In the genomic region with DNA sequence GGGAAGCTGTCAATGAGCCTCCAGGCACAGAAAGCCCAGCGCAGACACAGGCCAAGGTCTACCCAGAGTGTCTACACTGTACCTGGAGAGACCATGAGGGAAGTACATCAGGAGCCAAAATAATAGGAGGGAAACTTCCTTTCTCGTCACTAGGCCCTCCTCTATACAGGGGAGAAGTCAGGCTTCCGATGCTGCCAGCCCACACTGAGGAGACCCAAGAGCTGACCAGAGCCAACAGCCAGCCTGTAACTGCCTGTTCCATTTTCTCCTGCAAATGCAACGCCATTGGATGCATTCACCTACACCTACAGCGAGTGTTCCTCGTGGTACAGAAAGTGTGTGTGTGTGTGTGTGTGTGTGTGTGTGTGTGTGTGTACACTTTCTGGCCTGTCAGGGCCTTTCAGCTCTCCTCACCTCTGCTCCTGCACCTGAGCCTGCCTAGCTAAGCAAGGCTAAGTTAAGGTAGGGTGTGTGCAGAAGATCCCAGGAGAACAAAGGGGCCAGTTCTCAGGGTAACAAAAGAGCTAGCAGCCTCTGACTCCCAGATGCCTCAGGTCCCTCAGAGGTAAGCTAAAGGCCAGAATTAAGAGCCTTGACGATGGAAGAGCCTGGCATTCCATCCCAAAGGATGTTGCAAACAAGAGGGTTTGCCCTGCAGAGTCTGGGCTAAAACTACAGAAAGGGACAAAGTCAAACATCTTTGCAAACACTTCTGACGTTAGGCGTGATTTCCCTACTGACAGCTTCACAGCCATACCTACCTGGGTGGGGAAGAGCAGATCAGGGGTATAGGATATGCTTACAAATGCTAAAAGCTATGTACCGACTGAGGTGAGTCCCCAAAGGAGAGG, we compare ENCODE assay signal across 8 mouse cellular contexts. TPM values are rescaled to one million over a fixed set of nuclear protein-coding genes. Genes with fewer than 3 reads are reported as not detected.
DNase-seq lines count a peak whose midpoint lies in the region; ATAC-seq lines count a peak whose summit lies in the region.

No protein-coding gene starts in this region.

- H3K4me2 ChIP-seq in heart, embryonic 14.5 days (ENCODE audit: low read length) = peak overlapping the region; percentile 96
- H3K4me2 ChIP-seq in hindbrain, embryonic 16.5 days (ENCODE audit: low read length) = peak overlapping the region; percentile 91
- H3K4me2 ChIP-seq in midbrain, embryonic 14.5 days (ENCODE audit: low read length) = peak overlapping the region; percentile 92

- intact Hi-C loops in heart, postnatal 36 days (cut with DNase I) = no loop called here

- H3K27me3 ChIP-seq in heart, embryonic 14.5 days (ENCODE audit: control insufficient read depth, insufficient read depth, low read length) = no peaks in the 10 kb centered on the region
- peaks cover 9% of the 10 kb centered on the region for H3K27me3 ChIP-seq in hindbrain, embryonic 16.5 days (replicated peaks; ENCODE audit: control insufficient read depth, insufficient read depth, low read length)
- H3K27me3 ChIP-seq in midbrain, embryonic 14.5 days (ENCODE audit: control insufficient read depth, insufficient read depth, low read length) = peaks cover 32% of the 10 kb centered on the region

- H3K27ac ChIP-seq in heart, embryonic 14.5 days (replicated peaks in 1 of 2; ENCODE audit: control insufficient read depth in 1 of 2, insufficient read depth in 1 of 2, low read depth in 2 of 2, low read length in 2 of 2) = peak overlapping the region; percentile 94 to 97
- no peak overlapping the region for H3K27ac ChIP-seq in hindbrain, embryonic 16.5 days (ENCODE audit: low read depth, low read length)
- H3K27ac ChIP-seq in midbrain, embryonic 14.5 days (replicated peaks; ENCODE audit: low read depth, low read length) = no peak overlapping the region

- peak overlapping the region; percentile 93 for H3K9ac ChIP-seq in heart, embryonic 14.5 days (ENCODE audit: low read length)
- 0 out of 2 replicates have a peak overlapping the region, but pooled peaks have one; percentile 19 for H3K9ac ChIP-seq in hindbrain, embryonic 16.5 days (ENCODE audit: low read depth, low read length)
- peak overlapping the region; percentile 64; the same call in 1 of the 2 replicates for H3K9ac ChIP-seq in midbrain, embryonic 14.5 days (replicated peaks; ENCODE audit: low read length)

- peak overlapping the region; percentile 79 to 98 for H3K4me3 ChIP-seq in heart, embryonic 14.5 days (ENCODE audit: control insufficient read depth in 1 of 2, insufficient read depth in 1 of 2, low read depth in 1 of 2, low read length in 2 of 2)
- peak overlapping the region; percentile 49 for H3K4me3 ChIP-seq in hindbrain, embryonic 16.5 days (ENCODE audit: low read length)
- peak overlapping the region; percentile 49 for H3K4me3 ChIP-seq in midbrain, embryonic 14.5 days (replicated peaks; ENCODE audit: low read depth, low read length)

- peaks cover 28% of the 10 kb centered on the region; the same call in 1 of the 2 replicates for H3K36me3 ChIP-seq in heart, embryonic 14.5 days (ENCODE audit: control insufficient read depth, insufficient read depth, low read length)
- no peaks in the 10 kb centered on the region for H3K36me3 ChIP-seq in hindbrain, embryonic 16.5 days (ENCODE audit: control insufficient read depth, insufficient read depth, low read length)
- H3K36me3 ChIP-seq in midbrain, embryonic 14.5 days (ENCODE audit: control insufficient read depth, insufficient read depth, low read length) = no peaks in the 10 kb centered on the region

- ATAC-seq in heart, embryonic 14.5 days (ENCODE audit: insufficient number of reproducible peaks, insufficient read depth, low FRiP score, low read depth) = no peak
- no peak for ATAC-seq in hindbrain, embryonic 16.5 days
- ATAC-seq in midbrain, embryonic 14.5 days (ENCODE audit: low FRiP score, low TSS enrichment) = no peak

- no peak for DNase-seq in heart, postnatal 36 days
- DNase-seq in adipocyte (ENCODE audit: low spot score) = peak; percentile 42
- DNase-seq in midbrain, embryonic 14.5 days = no peak
- DNase-seq in c-Kit-positive CD71-positive TER-119-positive erythroid progenitor cells, embryonic 14.5 days (ENCODE audit: low spot score) = no peak
- DNase-seq in layer of hippocampus, adult 18-20 months (ENCODE audit: low spot score in 2 of 2) = no peak
- no peak for DNase-seq in right cerebral cortex, postnatal 4 days

- WGBS in heart, embryonic 14.5 days = under 1% methylated on average over 10 of the region's 10 CpGs
- WGBS in hindbrain, embryonic 16.5 days = 18% methylated on average over 10 of the region's 10 CpGs
- WGBS in midbrain, embryonic 14.5 days = 10% methylated on average over 10 of the region's 10 CpGs

- H3K4me1 ChIP-seq in heart, embryonic 14.5 days (ENCODE audit: control insufficient read depth in 2 of 2, insufficient read depth in 2 of 2, low read length in 2 of 2) = peaks cover 16 to 40% of the 10 kb centered on the region in 2 experiments
- peaks cover 44% of the 10 kb centered on the region for H3K4me1 ChIP-seq in hindbrain, embryonic 16.5 days (ENCODE audit: control insufficient read depth, insufficient read depth, low read depth, low read length)
- H3K4me1 ChIP-seq in midbrain, embryonic 14.5 days (ENCODE audit: control insufficient read depth, insufficient read depth, low read length) = peaks cover 52% of the 10 kb centered on the region

- H3K9me3 ChIP-seq in heart, embryonic 14.5 days (ENCODE audit: control insufficient read depth, low read length) = no peaks in the 10 kb centered on the region
- H3K9me3 ChIP-seq in hindbrain, embryonic 16.5 days (ENCODE audit: control insufficient read depth, low read length) = no peaks in the 10 kb centered on the region
- H3K9me3 ChIP-seq in midbrain, embryonic 14.5 days (ENCODE audit: control insufficient read depth, low read length) = no peaks in the 10 kb centered on the region

RNA-seq across cellular contexts. Expression of gene Smad6, which starts 2.6 kb away (rescaled TPM):
- polyA plus RNA-seq in heart, embryonic 14.5 days (2014; fragmentation: Nextera tagmentation; extraction: Ambion mirVana) = 18.7 and 30.8 TPM in 2 replicates
- total RNA-seq in heart, postnatal 36 days (2021) = 10 to 100 TPM; 11.4 to 16.3 TPM
- polyA plus RNA-seq in hindbrain, embryonic 16.5 days (2015; fragmentation: Nextera tagmentation; extraction: Ambion mirVana) = 1.4 and 1.6 TPM in 2 replicates
- polyA plus RNA-seq in midbrain, embryonic 14.5 days (2014; fragmentation: Nextera tagmentation; extraction: Ambion mirVana) = 0.67 and 2.0 TPM in 2 replicates
- total RNA-seq in layer of hippocampus, adult 18-20 months (2021) = 1 to 10 TPM; 1.3 to 2.5 TPM

Comparison
In these comparisons a context has a peak if more than half of its experiments do, and no peak if none do; other contexts are left out.
1. H3K27ac ChIP-seq: peak in heart, embryonic 14.5 days (2 of 2); none in hindbrain, embryonic 16.5 days (single experiment) and midbrain, embryonic 14.5 days (single experiment).
2. H3K9ac ChIP-seq: peak in every context shown above with its lines; median percentile 93 in heart, embryonic 14.5 days; 64 in midbrain, embryonic 14.5 days; 19 in hindbrain, embryonic 16.5 days.
3. Peak in every context shown above with its lines, with median percentiles within 50 percentile points of each other: H3K4me2 ChIP-seq and H3K4me3 ChIP-seq.